Mouse (Mus musculus): Measurements from ENCODE around the gene Il1r1.

DNA sequence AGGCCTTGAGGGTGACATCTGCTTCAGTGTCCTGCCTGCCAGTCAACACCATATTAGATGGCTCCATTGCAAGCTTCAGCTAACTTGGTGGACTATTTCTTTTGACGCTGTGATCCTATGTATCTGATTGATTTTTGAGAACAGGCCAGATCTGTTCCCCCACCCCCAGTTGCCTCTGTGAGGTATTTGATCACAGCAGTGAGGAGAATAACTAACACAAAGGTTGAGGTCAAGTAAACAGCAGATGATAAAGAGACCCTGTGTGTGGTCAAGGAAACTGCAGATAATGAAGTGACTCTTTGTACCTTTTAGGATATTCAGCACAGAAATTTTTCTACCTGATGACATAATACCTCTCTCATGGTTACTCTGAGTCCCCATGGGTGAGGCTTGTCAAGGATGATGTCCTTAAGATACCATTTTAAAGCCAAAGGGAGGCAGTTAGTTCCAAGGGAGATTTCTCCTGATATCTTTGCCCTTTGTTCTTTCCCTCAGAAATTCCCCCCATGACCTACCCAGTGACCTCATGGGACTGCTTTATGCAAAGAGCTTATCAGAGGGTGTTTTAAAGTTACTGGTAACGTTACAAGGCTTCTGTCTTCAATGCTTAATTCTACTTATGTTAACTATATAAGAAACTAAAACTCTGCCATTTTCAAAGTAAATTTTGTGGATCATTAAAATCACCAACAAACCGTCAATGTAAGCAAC, 29.6 kb downstream of the Il1r1 start:
- TF ChIP-seq POLR2A (IDR thresholded peaks at IDR 0.05; ENCODE audit: borderline replicate concordance, low read depth, low read length) (no peak), CTCF (IDR thresholded peaks at IDR 0.05; ENCODE audit: low read depth, low read length) (no peak)

All from bone marrow macrophage, adult 2 months (primary cell).